Mouse (Mus musculus): ENCODE data around the gene Jade1. TPM values are rescaled to one million over a fixed set of nuclear protein-coding genes. Genes with fewer than 3 reads are reported as not detected.
A peak's percentile ranks its signal among the peaks of the same experiment; 100 is the strongest.

Gene Jade1
- 14.6 and 22.1 TPM in 2 replicates for polyA plus RNA-seq (2014; fragmentation: Nextera tagmentation; extraction: Ambion mirVana)

GRCm38 (mm10) chr3:41555491-41556381 is at the start of gene Jade1:
Gene Jade1 (plus strand): TSS chr3:41555731.
- Histone ChIP-seq H3K4me2 (replicated peaks; ENCODE audit: low read depth, low read length) (no peak within 1 kb of the TSS), H3K4me1 (ENCODE audit: control insufficient read depth, insufficient read depth, low read length) (no peaks in the 10 kb centered on the region), H3K27ac (ENCODE audit: low read depth, low read length) (no peak within 1 kb of the TSS), H3K36me3 (ENCODE audit: control insufficient read depth, insufficient read depth, low read length) (no peaks in the 10 kb centered on the region), H3K9me3 (ENCODE audit: control insufficient read depth, low read length) (no peaks in the 10 kb centered on the region; the same call in 1 of the 2 replicates), H3K4me3 (ENCODE audit: low read length) (no peak within 1 kb of the TSS), H3K9ac (ENCODE audit: low read depth, low read length) (no peak within 1 kb of the TSS), H3K27me3 (ENCODE audit: control insufficient read depth, insufficient read depth, low read length) (no peaks in the 10 kb centered on the region)
- ATAC-seq (ENCODE audit: low FRiP score, low TSS enrichment), result no peak
- WGBS, result 98% methylated on average over 36 of the region's 36 CpGs

GRCm38 (mm10) chr3:41509441-41509840 is 46.1 kb upstream of the Jade1 start:
- Histone ChIP-seq H3K9ac (ENCODE audit: low read depth, low read length) (no peak overlapping the region), H3K27ac (ENCODE audit: low read depth, low read length) (no peak overlapping the region), H3K9me3 (ENCODE audit: control insufficient read depth, low read length) (no peaks in the 10 kb centered on the region), H3K4me1 (ENCODE audit: control insufficient read depth, insufficient read depth, low read length) (no peaks in the 10 kb centered on the region), H3K4me3 (ENCODE audit: low read length) (no peak overlapping the region), H3K36me3 (ENCODE audit: control insufficient read depth, insufficient read depth, low read length) (no peaks in the 10 kb centered on the region), H3K27me3 (ENCODE audit: control insufficient read depth, insufficient read depth, low read length) (no peaks in the 10 kb centered on the region), H3K4me2 (replicated peaks; ENCODE audit: low read depth, low read length) (no peak overlapping the region)
- ATAC-seq (ENCODE audit: low FRiP score, low TSS enrichment), result no peak
- 92% methylated on average over 2 of the region's 2 CpGs for WGBS

- WGBS, result 70% methylated on average over 9 of the region's 9 CpGs
- Histone ChIP-seq H3K4me2 (replicated peaks; ENCODE audit: low read depth, low read length) (no peak overlapping the region), H3K9me3 (ENCODE audit: control insufficient read depth, low read length) (no peaks in the 10 kb centered on the region), H3K27ac (ENCODE audit: low read depth, low read length) (no peak overlapping the region), H3K4me3 (ENCODE audit: low read length) (no peak overlapping the region), H3K9ac (ENCODE audit: low read depth, low read length) (no peak overlapping the region), H3K27me3 (ENCODE audit: control insufficient read depth, insufficient read depth, low read length) (no peaks in the 10 kb centered on the region), H3K36me3 (ENCODE audit: control insufficient read depth, insufficient read depth, low read length) (no peaks in the 10 kb centered on the region), H3K4me1 (ENCODE audit: control insufficient read depth, insufficient read depth, low read length) (no peaks in the 10 kb centered on the region)
- no peak for ATAC-seq (ENCODE audit: low FRiP score, low TSS enrichment)
Observed at GRCm38 (mm10) chr3:41510191-41510590, 45.3 kb upstream of the Jade1 start.

GRCm38 (mm10) chr3:41510750-41511149 is 44.8 kb upstream of the Jade1 start:
- ATAC-seq (ENCODE audit: low FRiP score, low TSS enrichment), result no peak

GRCm38 (mm10) chr3:41514003-41514402 is 41.5 kb upstream of the Jade1 start:
- ATAC-seq (ENCODE audit: low FRiP score, low TSS enrichment), result no peak
- Histone ChIP-seq H3K4me3 (ENCODE audit: low read length) (no peak overlapping the region), H3K9ac (ENCODE audit: low read depth, low read length) (no peak overlapping the region), H3K27ac (ENCODE audit: low read depth, low read length) (no peak overlapping the region), H3K4me2 (replicated peaks; ENCODE audit: low read depth, low read length) (no peak overlapping the region), H3K4me1 (ENCODE audit: control insufficient read depth, insufficient read depth, low read length) (no peaks in the 10 kb centered on the region), H3K27me3 (ENCODE audit: control insufficient read depth, insufficient read depth, low read length) (no peaks in the 10 kb centered on the region), H3K9me3 (ENCODE audit: control insufficient read depth, low read length) (no peaks in the 10 kb centered on the region), H3K36me3 (ENCODE audit: control insufficient read depth, insufficient read depth, low read length) (no peaks in the 10 kb centered on the region)
- 78% methylated on average over 5 of the region's 5 CpGs for WGBS

More at GRCm38 (mm10) chr3:41510750-41511149, 44.8 kb upstream of the Jade1 start:
- Histone ChIP-seq H3K9me3 (ENCODE audit: control insufficient read depth, low read length) (no peaks in the 10 kb centered on the region), H3K9ac (ENCODE audit: low read depth, low read length) (no peak overlapping the region), H3K27ac (ENCODE audit: low read depth, low read length) (no peak overlapping the region), H3K4me1 (ENCODE audit: control insufficient read depth, insufficient read depth, low read length) (no peaks in the 10 kb centered on the region), H3K36me3 (ENCODE audit: control insufficient read depth, insufficient read depth, low read length) (no peaks in the 10 kb centered on the region), H3K27me3 (ENCODE audit: control insufficient read depth, insufficient read depth, low read length) (no peaks in the 10 kb centered on the region), H3K4me2 (replicated peaks; ENCODE audit: low read depth, low read length) (no peak overlapping the region), H3K4me3 (ENCODE audit: low read length) (no peak overlapping the region)
- 54% methylated on average over 7 of the region's 7 CpGs for WGBS

- Histone ChIP-seq H3K4me3 (ENCODE audit: low read length) (no peak overlapping the region), H3K9ac (ENCODE audit: low read depth, low read length) (no peak overlapping the region), H3K27me3 (ENCODE audit: control insufficient read depth, insufficient read depth, low read length) (no peaks in the 10 kb centered on the region), H3K9me3 (ENCODE audit: control insufficient read depth, low read length) (no peaks in the 10 kb centered on the region), H3K36me3 (ENCODE audit: control insufficient read depth, insufficient read depth, low read length) (no peaks in the 10 kb centered on the region), H3K27ac (ENCODE audit: low read depth, low read length) (no peak overlapping the region), H3K4me2 (replicated peaks; ENCODE audit: low read depth, low read length) (no peak overlapping the region), H3K4me1 (ENCODE audit: control insufficient read depth, insufficient read depth, low read length) (no peaks in the 10 kb centered on the region)
- ATAC-seq (ENCODE audit: low FRiP score, low TSS enrichment), result no peak
- WGBS, result 70% methylated on average over 11 of the region's 11 CpGs
Observed at GRCm38 (mm10) chr3:41514683-41515305, 40.7 kb upstream of the Jade1 start.

GRCm38 (mm10) chr3:41516961-41517518 is 38.5 kb upstream of the Jade1 start:
- no peaks in the 10 kb centered on the region for H3K36me3 ChIP-seq (ENCODE audit: control insufficient read depth, insufficient read depth, low read length)
- no peak for ATAC-seq (ENCODE audit: low FRiP score, low TSS enrichment)
- H3K9me3 ChIP-seq (ENCODE audit: control insufficient read depth, low read length), result no peaks in the 10 kb centered on the region
- no peak overlapping the region for H3K27ac ChIP-seq (ENCODE audit: low read depth, low read length)
- H3K4me2 ChIP-seq (replicated peaks; ENCODE audit: low read depth, low read length), result no peak overlapping the region
- H3K4me3 ChIP-seq (ENCODE audit: low read length), result no peak overlapping the region
- H3K27me3 ChIP-seq (ENCODE audit: control insufficient read depth, insufficient read depth, low read length), result no peaks in the 10 kb centered on the region
- H3K9ac ChIP-seq (ENCODE audit: low read depth, low read length), result no peak overlapping the region
- no peaks in the 10 kb centered on the region for H3K4me1 ChIP-seq (ENCODE audit: control insufficient read depth, insufficient read depth, low read length)
- 81% methylated on average over 8 of the region's 8 CpGs for WGBS

GRCm38 (mm10) chr3:41520925-41521324 is 34.6 kb upstream of the Jade1 start:
- Histone ChIP-seq H3K4me2 (replicated peaks; ENCODE audit: low read depth, low read length) (no peak overlapping the region), H3K27me3 (ENCODE audit: control insufficient read depth, insufficient read depth, low read length) (no peaks in the 10 kb centered on the region), H3K27ac (ENCODE audit: low read depth, low read length) (no peak overlapping the region), H3K36me3 (ENCODE audit: control insufficient read depth, insufficient read depth, low read length) (no peaks in the 10 kb centered on the region), H3K4me1 (ENCODE audit: control insufficient read depth, insufficient read depth, low read length) (peaks cover 6% of the 10 kb centered on the region; the same call in 1 of the 2 replicates), H3K9me3 (ENCODE audit: control insufficient read depth, low read length) (no peaks in the 10 kb centered on the region), H3K9ac (ENCODE audit: low read depth, low read length) (no peak overlapping the region), H3K4me3 (ENCODE audit: low read length) (no peak overlapping the region)
- ATAC-seq (ENCODE audit: low FRiP score, low TSS enrichment), result no peak
- WGBS, result 91% methylated on average over 4 of the region's 4 CpGs

- no peaks in the 10 kb centered on the region for H3K27me3 ChIP-seq (ENCODE audit: control insufficient read depth, insufficient read depth, low read length)
- peaks cover 6% of the 10 kb centered on the region; the same call in 1 of the 2 replicates for H3K4me1 ChIP-seq (ENCODE audit: control insufficient read depth, insufficient read depth, low read length)
- no peak overlapping the region for H3K4me2 ChIP-seq (replicated peaks; ENCODE audit: low read depth, low read length)
- H3K9ac ChIP-seq (ENCODE audit: low read depth, low read length), result no peak overlapping the region
- no peak for ATAC-seq (ENCODE audit: low FRiP score, low TSS enrichment)
- no peak overlapping the region for H3K4me3 ChIP-seq (ENCODE audit: low read length)
- H3K36me3 ChIP-seq (ENCODE audit: control insufficient read depth, insufficient read depth, low read length), result no peaks in the 10 kb centered on the region
- H3K27ac ChIP-seq (ENCODE audit: low read depth, low read length), result peak overlapping the region; percentile 15; the same call in 1 of the 2 replicates
- WGBS, result 52% methylated on average over 3 of the region's 3 CpGs
- no peaks in the 10 kb centered on the region for H3K9me3 ChIP-seq (ENCODE audit: control insufficient read depth, low read length)
Observed at GRCm38 (mm10) chr3:41521733-41522132, 33.8 kb upstream of the Jade1 start.
